Mouse (Mus musculus): ENCODE data around the gene Il11ra1. TPM values are rescaled to one million over a fixed set of nuclear protein-coding genes. Genes with fewer than 3 reads are reported as not detected.
"Not testable (repeated sequence)": the region's sequence is repeated elsewhere in the genome, so short reads cannot be mapped to it uniquely, and the experiment has no call there.

Il11ra1 gene
- polyA plus RNA-seq, 1 experiment from 2014 or later = 43.0 TPM

GRCm38 (mm10) chr4:41698421-41699016, 1.3 kb upstream of the Il11ra1 start:
- not testable (repeated sequence) for H3K9ac ChIP-seq; H3K4me3 ChIP-seq; H3K4me1 ChIP-seq; H3K27ac ChIP-seq; H3K9me3 ChIP-seq (replicated peaks); H3K4me2 ChIP-seq; H3K36me3 ChIP-seq; ATAC-seq
- 26% methylated on average over 10 of the region's 32 CpGs for WGBS (ENCODE audit: insufficient replicate concordance)
- peaks cover 51% of the 10 kb centered on the region for H3K27me3 ChIP-seq (replicated peaks)

GRCm38 (mm10) chr4:41700224-41700623, 435 bp downstream of the Il11ra1 start:
- 93% methylated on average over 3 of the region's 8 CpGs for WGBS (ENCODE audit: insufficient replicate concordance)
- not testable (repeated sequence) for H3K9me3 ChIP-seq (replicated peaks); H3K9ac ChIP-seq; H3K36me3 ChIP-seq; H3K27ac ChIP-seq; H3K4me1 ChIP-seq; H3K4me3 ChIP-seq; H3K4me2 ChIP-seq; ATAC-seq
- H3K27me3 ChIP-seq (replicated peaks) = peaks cover 58% of the 10 kb centered on the region

- H3K27ac ChIP-seq; H3K9me3 ChIP-seq (replicated peaks); ATAC-seq; H3K9ac ChIP-seq; H3K4me3 ChIP-seq; H3K4me2 ChIP-seq; H3K4me1 ChIP-seq; H3K36me3 ChIP-seq: not testable (repeated sequence)
- 64% methylated on average over 2 of the region's 2 CpGs for WGBS (ENCODE audit: insufficient replicate concordance)
- H3K27me3 ChIP-seq (replicated peaks) = peaks cover 61% of the 10 kb centered on the region
These were observed 2.4 kb downstream of the Il11ra1 start for GRCm38 (mm10) chr4:41702226-41702625.

- Histone ChIP-seq H3K36me3 (no peaks in the 10 kb centered on the region), H3K4me2 (no peak overlapping the region), H3K9ac (no peak overlapping the region), H3K4me3 (no peak overlapping the region), H3K9me3 (replicated peaks) (no peaks in the 10 kb centered on the region), H3K4me1 (no peaks in the 10 kb centered on the region; the same call in 1 of the 2 replicates), H3K27me3 (replicated peaks) (peaks cover 52% of the 10 kb centered on the region), H3K27ac (no peak overlapping the region)
- WGBS (ENCODE audit: insufficient replicate concordance) = 3% methylated on average over 5 of the region's 5 CpGs
- ATAC-seq = no peak
These were observed 4.9 kb downstream of the Il11ra1 start for GRCm38 (mm10) chr4:41704651-41705050.

GRCm38 (mm10) chr4:41705922-41706754, 6.3 kb downstream of the Il11ra1 start:
- 63% methylated on average over 19 of the region's 19 CpGs for WGBS (ENCODE audit: insufficient replicate concordance)
- Histone ChIP-seq H3K27me3 (replicated peaks) (peaks cover 52% of the 10 kb centered on the region), H3K4me2 (no peak overlapping the region), H3K27ac (no peak overlapping the region), H3K9ac (no peak overlapping the region), H3K4me3 (no peak overlapping the region), H3K4me1 (no peaks in the 10 kb centered on the region; the same call in 1 of the 2 replicates), H3K36me3 (peaks cover 7% of the 10 kb centered on the region; the same call in 1 of the 2 replicates), H3K9me3 (replicated peaks) (no peaks in the 10 kb centered on the region)
- ATAC-seq = no peak

- Histone ChIP-seq H3K27ac (no peak overlapping the region), H3K9ac (no peak overlapping the region), H3K4me2 (no peak overlapping the region), H3K4me3 (no peak overlapping the region), H3K27me3 (replicated peaks) (peaks cover 52% of the 10 kb centered on the region), H3K9me3 (replicated peaks) (no peaks in the 10 kb centered on the region), H3K4me1 (peaks cover 8% of the 10 kb centered on the region), H3K36me3 (peaks cover 17% of the 10 kb centered on the region)
- peak; percentile 52 for ATAC-seq
- WGBS (ENCODE audit: insufficient replicate concordance) = 5% methylated on average over 13 of the region's 13 CpGs
These were observed 7.3 kb downstream of the Il11ra1 start for GRCm38 (mm10) chr4:41707011-41707535.

GRCm38 (mm10) chr4:41708192-41708745, 8.5 kb downstream of the Il11ra1 start:
- Histone ChIP-seq H3K4me2 (no peak overlapping the region), H3K27ac (no peak overlapping the region), H3K9ac (no peak overlapping the region), H3K4me3 (no peak overlapping the region), H3K9me3 (replicated peaks) (no peaks in the 10 kb centered on the region), H3K4me1 (peaks cover 17% of the 10 kb centered on the region), H3K36me3 (peaks cover 20% of the 10 kb centered on the region), H3K27me3 (replicated peaks) (peaks cover 48% of the 10 kb centered on the region)
- 35% methylated on average over 8 of the region's 8 CpGs for WGBS (ENCODE audit: insufficient replicate concordance)
- ATAC-seq = no peak

- no peak for ATAC-seq
- no peaks in the 10 kb centered on the region for H3K9me3 ChIP-seq (replicated peaks)
- H3K27ac ChIP-seq = no peak overlapping the region
- no peak overlapping the region for H3K4me2 ChIP-seq
- H3K4me3 ChIP-seq = no peak overlapping the region
- H3K27me3 ChIP-seq (replicated peaks) = peaks cover 30% of the 10 kb centered on the region
- no peak overlapping the region for H3K9ac ChIP-seq
- peaks cover 20% of the 10 kb centered on the region for H3K36me3 ChIP-seq
- H3K4me1 ChIP-seq = peaks cover 27% of the 10 kb centered on the region
- 54% methylated on average over 4 of the region's 4 CpGs for WGBS (ENCODE audit: insufficient replicate concordance)
These were observed 10.4 kb downstream of the Il11ra1 start for GRCm38 (mm10) chr4:41710229-41710628.

- ATAC-seq = no peak
- peaks cover 27% of the 10 kb centered on the region for H3K4me1 ChIP-seq
- no peaks in the 10 kb centered on the region for H3K9me3 ChIP-seq (replicated peaks)
- 83% methylated on average over 16 of the region's 16 CpGs for WGBS (ENCODE audit: insufficient replicate concordance)
- peaks cover 14% of the 10 kb centered on the region for H3K27me3 ChIP-seq (replicated peaks)
- H3K27ac ChIP-seq = no peak overlapping the region
- H3K9ac ChIP-seq = peak overlapping the region; percentile 94
- peak overlapping the region; percentile 89 for H3K4me3 ChIP-seq
- H3K4me2 ChIP-seq = peak overlapping the region; percentile 92
- peaks cover 32% of the 10 kb centered on the region for H3K36me3 ChIP-seq
These were observed 12.1 kb downstream of the Il11ra1 start for GRCm38 (mm10) chr4:41711705-41712375.

GRCm38 (mm10) chr4:41712421-41713196, 12.8 kb downstream of the Il11ra1 start:
- ATAC-seq = peak; percentile 50
- peak overlapping the region; percentile 74 for H3K27ac ChIP-seq
- 38% methylated on average over 31 of the region's 31 CpGs for WGBS (ENCODE audit: insufficient replicate concordance)

More at GRCm38 (mm10) chr4:41712421-41713196, 12.8 kb downstream of the Il11ra1 start:
- H3K4me1 ChIP-seq = peaks cover 27% of the 10 kb centered on the region
- peak overlapping the region; percentile 92 for H3K4me2 ChIP-seq
- H3K36me3 ChIP-seq = peaks cover 40% of the 10 kb centered on the region
- peak overlapping the region; percentile 94 for H3K9ac ChIP-seq
- H3K27me3 ChIP-seq (replicated peaks) = peaks cover 7% of the 10 kb centered on the region
- H3K4me3 ChIP-seq = peak overlapping the region; percentile 89
- H3K9me3 ChIP-seq (replicated peaks) = no peaks in the 10 kb centered on the region

Measured in liver, embryonic 12.5 days (tissue).